ENCODE assay signal across 15 mouse cellular contexts in genomic region chr17:80782233-80782632, GRCm38 (mm10). TPM values are rescaled to one million over a fixed set of nuclear protein-coding genes. Genes with fewer than 3 reads are reported as not detected.
A peak's percentile ranks its signal among the peaks of the same experiment; 100 is the strongest.
DNase-seq lines count a peak whose midpoint lies in the region; ATAC-seq lines count a peak whose summit lies in the region.
"Had no signal": no experiment of that assay in that cellular context is flagged by ENCODE, and none has a peak within 500 bp of the region (broad histone marks: within the 10 kb centered on the region; RNA-seq: fewer than 3 reads in every experiment).

No protein-coding gene starts in this region.

- WGBS in kidney, embryonic 16.5 days = 18% methylated on average over 1 of the region's 1 CpGs
- 38% methylated on average over 1 of the region's 1 CpGs for WGBS in intestine, embryonic 14.5 days
- WGBS in stomach, embryonic 14.5 days = 16% methylated on average over 1 of the region's 1 CpGs
- 11% methylated on average over 1 of the region's 1 CpGs for WGBS in forebrain, embryonic 15.5 days

- no peak overlapping the region for H3K4me3 ChIP-seq in kidney, embryonic 16.5 days (ENCODE audit: low read length)
- no peak overlapping the region for H3K4me3 ChIP-seq in intestine, embryonic 14.5 days (ENCODE audit: low read depth, low read length)
- no peak overlapping the region for H3K4me3 ChIP-seq in stomach, embryonic 14.5 days (ENCODE audit: low read depth, low read length)
- H3K4me3 ChIP-seq in forebrain, embryonic 15.5 days = no peak overlapping the region
- H3K4me3 ChIP-seq: embryonic facial prominence, embryonic 12.5 days; heart, embryonic 12.5 days; hindbrain, embryonic 15.5 days had no signal

- H3K4me2 ChIP-seq in kidney, embryonic 16.5 days (replicated peaks; ENCODE audit: low read depth, low read length) = no peak overlapping the region
- no peak overlapping the region for H3K4me2 ChIP-seq in intestine, embryonic 14.5 days (ENCODE audit: low read length)
- no peak overlapping the region for H3K4me2 ChIP-seq in stomach, embryonic 14.5 days (replicated peaks; ENCODE audit: low read depth, low read length)
- H3K4me2 ChIP-seq in forebrain, embryonic 15.5 days (replicated peaks) = no peak overlapping the region
- H3K4me2 ChIP-seq: embryonic facial prominence, embryonic 12.5 days; heart, embryonic 12.5 days; hindbrain, embryonic 15.5 days had no signal

- H3K36me3 ChIP-seq in kidney, embryonic 16.5 days (ENCODE audit: insufficient read depth, low read length) = no peaks in the 10 kb centered on the region
- no peaks in the 10 kb centered on the region for H3K36me3 ChIP-seq in intestine, embryonic 14.5 days (ENCODE audit: control insufficient read depth, insufficient read depth, low read length)
- H3K36me3 ChIP-seq in stomach, embryonic 14.5 days (ENCODE audit: control insufficient read depth, insufficient read depth, low read length) = no peaks in the 10 kb centered on the region
- H3K36me3 ChIP-seq in forebrain, embryonic 15.5 days = no peaks in the 10 kb centered on the region
- H3K36me3 ChIP-seq: embryonic facial prominence, embryonic 12.5 days; heart, embryonic 12.5 days; hindbrain, embryonic 15.5 days had no signal

- H3K9me3 ChIP-seq in kidney, embryonic 16.5 days (ENCODE audit: low read length) = peaks cover 4% of the 10 kb centered on the region; the same call in 1 of the 2 replicates
- peaks cover 7% of the 10 kb centered on the region; the same call in 1 of the 2 replicates for H3K9me3 ChIP-seq in intestine, embryonic 14.5 days (ENCODE audit: control insufficient read depth, low read length)
- H3K9me3 ChIP-seq in stomach, embryonic 14.5 days (ENCODE audit: control insufficient read depth, low read depth, low read length) = no peaks in the 10 kb centered on the region
- no peaks in the 10 kb centered on the region for H3K9me3 ChIP-seq in forebrain, embryonic 15.5 days
- H3K9me3 ChIP-seq: hindbrain, embryonic 15.5 days had no signal

- intact Hi-C loops in left cerebral cortex, postnatal 25 days (cut with DNase I) = no loop called here

- ATAC-seq in kidney, embryonic 16.5 days (ENCODE audit: low FRiP score, low TSS enrichment) = no peak
- peak; percentile 51 for ATAC-seq in intestine, embryonic 14.5 days (replicated peaks; ENCODE audit: low FRiP score, low TSS enrichment, low read depth)
- 0 out of 2 replicates have a peak, but pooled peaks have one; percentile 47 for ATAC-seq in stomach, embryonic 14.5 days (ENCODE audit: insufficient number of reproducible peaks, insufficient read depth, low FRiP score, low read depth)
- ATAC-seq in forebrain, embryonic 15.5 days (replicated peaks) = no peak
- ATAC-seq: forebrain, embryonic 16.5 days; Patski had no signal

- no peak overlapping the region for H3K9ac ChIP-seq in kidney, embryonic 16.5 days (replicated peaks; ENCODE audit: low read length)
- no peak overlapping the region for H3K9ac ChIP-seq in intestine, embryonic 14.5 days (ENCODE audit: low read length)
- H3K9ac ChIP-seq in stomach, embryonic 14.5 days (replicated peaks; ENCODE audit: low read depth, low read length) = no peak overlapping the region
- H3K9ac ChIP-seq in forebrain, embryonic 15.5 days (replicated peaks) = no peak overlapping the region
- H3K9ac ChIP-seq: embryonic facial prominence, embryonic 12.5 days; heart, embryonic 12.5 days; hindbrain, embryonic 15.5 days had no signal

- no peak for DNase-seq in kidney, adult 18-20 months
- DNase-seq in intestine, embryonic 14.5 days (ENCODE audit: low spot score) = peak; percentile 48
- no peak for DNase-seq in left cerebral cortex, postnatal 25 days (ENCODE audit: low spot score in 2 of 2)
- DNase-seq: adrenal gland, adult 8-10 months; adrenal gland, postnatal 36 days; cerebellum, adult 2 months; gastrocnemius, postnatal 25 days had no signal

- H3K4me1 ChIP-seq in kidney, embryonic 16.5 days (ENCODE audit: insufficient read depth, low read length) = peaks cover 39% of the 10 kb centered on the region
- H3K4me1 ChIP-seq in intestine, embryonic 14.5 days (replicated peaks; ENCODE audit: control insufficient read depth, insufficient read depth, low read length) = peaks cover 10% of the 10 kb centered on the region
- peaks cover 19% of the 10 kb centered on the region; the same call in 1 of the 2 replicates for H3K4me1 ChIP-seq in stomach, embryonic 14.5 days (ENCODE audit: control insufficient read depth, insufficient read depth, low read length)
- no peaks in the 10 kb centered on the region for H3K4me1 ChIP-seq in forebrain, embryonic 15.5 days
- H3K4me1 ChIP-seq: hindbrain, embryonic 15.5 days had no signal

- peak overlapping the region; percentile 33; the same call in 1 of the 2 replicates for H3K27ac ChIP-seq in kidney, embryonic 16.5 days (ENCODE audit: low read length)
- no peak overlapping the region for H3K27ac ChIP-seq in intestine, embryonic 14.5 days (ENCODE audit: low read depth)
- no peak overlapping the region for H3K27ac ChIP-seq in stomach, embryonic 14.5 days (ENCODE audit: low read length)
- no peak overlapping the region for H3K27ac ChIP-seq in forebrain, embryonic 15.5 days (replicated peaks)
- H3K27ac ChIP-seq: embryonic facial prominence, embryonic 12.5 days; hindbrain, embryonic 15.5 days had no signal

- H3K27me3 ChIP-seq in kidney, embryonic 16.5 days (ENCODE audit: insufficient read depth, low read length) = no peaks in the 10 kb centered on the region
- H3K27me3 ChIP-seq in intestine, embryonic 14.5 days (replicated peaks; ENCODE audit: control insufficient read depth, insufficient read depth, low read length) = no peaks in the 10 kb centered on the region
- H3K27me3 ChIP-seq in stomach, embryonic 14.5 days (ENCODE audit: control insufficient read depth, insufficient read depth, low read length) = no peaks in the 10 kb centered on the region
- H3K27me3 ChIP-seq in forebrain, embryonic 15.5 days = no peaks in the 10 kb centered on the region
- H3K27me3 ChIP-seq: embryonic facial prominence, embryonic 12.5 days; heart, embryonic 12.5 days; hindbrain, embryonic 15.5 days; Patski had no signal

RNA-seq across cellular contexts. Expression of gene Map4k3, which starts 53.9 kb away (rescaled TPM):
- 22.8 and 23.4 TPM in 2 replicates for polyA plus RNA-seq in kidney, embryonic 16.5 days (2015; fragmentation: Nextera tagmentation; extraction: Ambion mirVana)
- 31.2 and 33.3 TPM in 2 replicates for polyA plus RNA-seq in intestine, embryonic 14.5 days (2014; fragmentation: Nextera tagmentation; extraction: Ambion mirVana)
- polyA plus RNA-seq in stomach, embryonic 14.5 days (2014; fragmentation: Nextera tagmentation; extraction: Ambion mirVana) = 39.5 and 42.5 TPM in 2 replicates
- polyA plus RNA-seq in forebrain, embryonic 15.5 days (2015; fragmentation: Nextera tagmentation; extraction: Ambion mirVana) = 31.7 and 33.5 TPM in 2 replicates
- total RNA-seq in left cerebral cortex, postnatal 25 days (2021) = 10 to 100 TPM; 62.3 to 72.3 TPM

Comparison
In these comparisons a context has a peak if more than half of its experiments do, and no peak if none do; other contexts are left out.
1. ATAC-seq: peak in intestine, embryonic 14.5 days (single experiment) and stomach, embryonic 14.5 days (single experiment); none in kidney, embryonic 16.5 days (single experiment) and forebrain, embryonic 15.5 days (single experiment).